Mouse (Mus musculus) lung, adult 2 months (tissue): ENCODE measurements at regions not wholly inside any gene's neighbourhood (a gene's known extent, or its start where the extent isn't known, plus 50 kb on each side); places are given as distances from the start of the nearest gene placed in this dataset.

Experiments used
- DNase-seq: peaks from one replicate; pipeline ENCODE4 v3.0.0; 2022
- H3K4me1 ChIP-seq: fragments of 200-500 bp; 2 replicates; pipeline ENCODE4 v1.6.1; 2011; ENCODE audit warnings: low read length; ENCODE audit not compliant: control insufficient read depth, insufficient read depth
- H3K4me3 ChIP-seq: fragments of 200-500 bp; replicated peaks from 2 replicates; pipeline ENCODE3; 2011; ENCODE audit warnings: low read depth, mild to moderate bottlenecking, control low read depth, low read length; ENCODE audit errors: extremely low read depth
- CTCF ChIP-seq: fragments of 200-500 bp; IDR thresholded peaks from 2 replicates; pipeline ENCODE4 v1.5.1; 2011; ENCODE audit warnings: mild to moderate bottlenecking, low read length, control low read depth; ENCODE audit not compliant: insufficient read depth
- POLR2A ChIP-seq: fragments of 200-500 bp; IDR thresholded peaks from 2 replicates; pipeline ENCODE4 v1.6.1; 2011; ENCODE audit warnings: low read depth, mild to moderate bottlenecking, control low read depth, low read length, borderline replicate concordance; ENCODE audit errors: extremely low read depth
- WGBS: fragments of 180-500 bp; shearing (Covaris S2); methylation state at CpG from one replicate; pipeline ENCODE4 v1.1.7; 2018; 5-methylcytosine and 5-hydroxymethylcytosine counted together

DNA sequence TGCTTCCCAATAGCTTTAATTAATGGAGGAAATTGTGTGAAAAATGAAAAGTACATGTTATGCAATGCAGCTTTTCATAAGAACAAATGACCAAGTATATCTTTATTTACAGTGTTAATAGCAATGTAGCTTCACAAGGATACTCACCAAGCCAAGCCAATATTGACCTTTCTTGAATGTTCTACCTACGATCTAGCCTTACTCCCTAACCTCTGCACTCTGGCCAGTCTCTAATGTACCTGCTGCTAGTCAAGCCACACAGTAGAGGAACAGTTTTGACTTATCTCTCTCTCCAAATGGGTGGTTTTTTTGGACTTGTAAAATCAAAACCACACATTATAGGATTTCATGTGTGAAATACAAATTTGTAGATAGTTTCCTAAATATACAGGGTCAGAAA is 70.8 kb upstream of the Dpyd start:
- 74% methylated on average over 1 of the region's 1 CpGs for WGBS
- TF ChIP-seq CTCF (no peak), POLR2A (no peak)
- no peak for DNase-seq
- no peak overlapping the region for H3K4me3 ChIP-seq
- H3K4me1 ChIP-seq = no peaks in the 10 kb centered on the region

- no peak overlapping the region for H3K4me3 ChIP-seq
- 87% methylated on average over 5 of the region's 5 CpGs for WGBS
- DNase-seq = no peak
- no peaks in the 10 kb centered on the region for H3K4me1 ChIP-seq
- TF ChIP-seq POLR2A (no peak), CTCF (no peak)
These were observed 70.1 kb upstream of the Dpyd start for GRCm38 (mm10) chr3:118491871-118492270.

DNA sequence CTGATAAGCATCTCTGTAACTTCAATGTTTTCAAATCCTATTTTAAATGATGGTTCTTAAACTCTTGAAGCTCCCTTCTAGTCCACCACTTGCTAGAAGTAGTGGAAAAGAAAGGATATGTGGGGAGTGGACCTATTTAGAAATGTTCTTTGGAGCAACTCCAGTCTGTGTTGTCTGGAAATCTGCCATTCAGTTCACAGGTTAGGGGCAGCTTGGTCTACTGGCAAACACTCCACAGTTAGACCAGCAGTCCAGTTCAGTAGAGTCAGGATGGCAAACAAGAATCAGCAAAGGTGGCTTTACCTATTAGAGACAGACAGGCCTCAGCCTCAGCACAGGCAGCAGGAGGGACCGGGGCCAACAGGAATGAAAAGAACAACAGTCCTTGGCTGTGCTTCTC is 67.3 kb upstream of the Dpyd start:
- no peak for DNase-seq
- 88% methylated on average over 1 of the region's 1 CpGs for WGBS
- TF ChIP-seq CTCF = no peak
- TF ChIP-seq POLR2A = no peak
- H3K4me1 ChIP-seq = no peaks in the 10 kb centered on the region
- no peak overlapping the region for H3K4me3 ChIP-seq

DNA sequence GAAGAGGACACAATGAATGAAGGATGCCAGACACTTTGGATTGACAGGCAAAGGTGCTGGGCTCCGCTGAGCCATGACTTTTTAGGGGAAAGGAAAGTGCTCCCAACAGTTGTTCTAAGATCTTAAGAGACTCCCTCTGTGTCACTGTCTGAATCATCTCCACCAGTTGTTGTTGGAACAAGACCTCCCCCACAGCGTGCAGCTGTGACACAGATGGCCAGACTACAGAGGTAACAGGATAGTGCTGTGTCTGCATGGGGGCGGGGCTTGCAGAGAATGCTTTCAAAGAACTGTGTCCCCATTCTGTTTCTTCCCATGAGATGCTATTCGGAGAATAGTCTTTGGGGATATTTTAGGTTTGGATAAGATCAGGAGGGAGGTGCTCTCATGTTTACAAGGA is 61.7 kb upstream of the Dpyd start:
- WGBS = 25% methylated on average over 4 of the region's 4 CpGs
- TF ChIP-seq CTCF (no peak), POLR2A (no peak)

DNA sequence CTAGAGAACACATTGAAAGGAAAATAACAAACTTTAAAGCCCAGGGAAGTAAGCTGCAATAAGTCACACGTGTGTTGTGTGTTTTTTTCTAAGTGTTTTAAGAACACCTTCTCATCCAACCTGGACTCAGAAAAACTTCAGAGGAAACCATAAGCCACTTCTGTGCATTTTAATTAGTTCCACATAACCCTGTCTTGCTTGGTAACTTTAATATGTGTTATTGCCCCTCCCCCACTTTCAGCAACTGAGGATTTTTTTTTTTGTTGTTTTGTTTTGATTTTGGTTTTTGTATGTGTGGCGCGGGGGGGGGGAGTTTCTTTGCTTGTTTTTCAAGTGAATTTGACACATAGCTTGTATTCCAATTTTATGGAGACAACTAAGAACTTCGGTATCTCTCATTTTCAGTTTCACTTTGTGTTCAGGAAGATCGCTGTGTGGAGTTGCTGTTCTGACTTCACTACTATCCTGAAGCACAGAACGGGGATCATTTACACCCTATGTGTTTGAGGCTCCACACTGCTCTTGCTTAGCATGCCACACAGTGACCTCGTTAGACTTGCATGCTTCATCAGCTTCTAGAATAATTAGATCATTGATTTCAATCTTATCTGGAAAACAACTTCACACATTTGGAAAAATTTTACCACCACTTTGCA is 54.2 kb upstream of the Dpyd start:
- H3K4me3 ChIP-seq = no peak overlapping the region
- WGBS = 72% methylated on average over 7 of the region's 7 CpGs
- no peak for TF ChIP-seq POLR2A
- TF ChIP-seq CTCF = no peak
- no peak for DNase-seq
- no peaks in the 10 kb centered on the region for H3K4me1 ChIP-seq

More for the DNA sequence above, 61.7 kb upstream of the Dpyd start:
- Histone ChIP-seq H3K4me1 (no peaks in the 10 kb centered on the region), H3K4me3 (no peak overlapping the region)
- no peak for DNase-seq

DNA sequence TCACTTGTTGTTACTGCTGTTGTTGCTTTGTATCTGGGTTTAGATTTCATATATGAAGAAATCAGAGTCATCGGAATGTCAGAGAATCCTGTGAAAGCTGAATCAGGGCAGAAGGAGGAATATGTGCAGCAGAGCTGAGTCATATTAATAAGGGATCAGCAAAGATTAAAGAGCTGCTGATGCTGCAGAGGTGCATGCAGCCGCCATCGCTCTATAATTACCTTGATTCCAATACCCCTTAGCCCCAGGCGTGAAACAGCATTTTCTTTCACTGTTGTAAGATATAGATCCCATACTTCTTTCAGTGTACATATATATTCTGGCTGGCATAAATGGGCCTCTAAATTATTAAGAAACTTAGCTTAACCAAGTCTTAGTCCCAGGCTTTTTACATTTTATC is 51.1 kb upstream of the Dpyd start:
- no peak for DNase-seq
- no peaks in the 10 kb centered on the region for H3K4me1 ChIP-seq
- 81% methylated on average over 4 of the region's 4 CpGs for WGBS
- no peak overlapping the region for H3K4me3 ChIP-seq
- TF ChIP-seq POLR2A (no peak), CTCF (no peak)

- TF ChIP-seq CTCF = no peak
- TF ChIP-seq POLR2A = no peak
- no peak overlapping the region for H3K4me3 ChIP-seq
- H3K4me1 ChIP-seq = no peaks in the 10 kb centered on the region
- 46% methylated on average over 7 of the region's 7 CpGs for WGBS
- no peak for DNase-seq
These were observed 50.0 kb upstream of the Dpyd start for GRCm38 (mm10) chr3:118511969-118512368.
